Mouse (Mus musculus) liver (tissue): ENCODE data around the gene Syt8.
"Not testable (repeated sequence)": the region's sequence is repeated elsewhere in the genome, so short reads cannot be mapped to it uniquely, and the experiment has no call there.

Experiments
- DNase-seq: peaks from one replicate; pipeline ENCODE4 v3.0.0-alpha.2; 2020; ENCODE audit warnings: mixed read lengths

The Syt8 gene

DNA sequence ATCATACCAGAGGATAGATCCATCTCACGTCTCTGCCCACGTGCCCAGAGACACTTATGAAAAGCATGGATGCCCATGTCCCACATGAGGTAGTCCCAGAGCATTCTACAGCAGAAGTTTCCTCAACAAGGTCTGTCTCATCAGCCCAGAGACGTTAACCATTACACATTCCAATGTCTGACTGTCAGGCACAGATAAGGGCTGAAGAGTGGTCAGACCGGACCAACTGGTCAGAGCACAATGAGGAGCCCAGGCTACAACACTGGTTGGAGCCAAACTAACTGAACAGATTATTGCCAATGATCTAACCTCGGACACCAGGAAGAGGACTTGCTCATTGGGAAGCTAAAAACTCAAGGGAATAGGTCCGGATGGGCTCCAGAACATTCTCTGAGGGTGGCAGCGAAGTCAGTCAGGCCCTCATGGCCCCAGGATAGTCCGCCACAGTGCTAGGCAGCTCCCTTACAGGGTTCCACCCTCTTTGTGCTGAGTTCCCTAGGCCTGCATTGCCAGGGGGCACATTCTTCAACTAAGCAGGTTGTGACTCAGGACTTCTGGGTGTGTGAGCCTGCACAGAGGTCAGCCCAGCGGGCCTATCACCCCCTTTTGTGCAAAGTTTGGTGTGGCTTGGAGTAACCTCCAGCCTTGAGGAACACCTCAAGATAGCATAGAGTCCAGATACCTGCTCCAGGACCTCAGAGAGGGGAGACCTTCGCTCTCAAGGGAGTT, at the start of gene Syt8:
Gene Syt8, plus strand, starts transcription at position 714 of the 729 bp plus-strand sequence.
- no peak for DNase-seq

GRCm38 (mm10) chr7:142385742-142386403, 48.8 kb upstream of the Syt8 start:
- DNase-seq, result no peak

- DNase-seq, result peak; percentile 80
These were observed 47.9 kb upstream of the Syt8 start for GRCm38 (mm10) chr7:142386621-142387201.

GRCm38 (mm10) chr7:142387419-142388148, 47.1 kb upstream of the Syt8 start, which contains the start of gene Ctsd:
Ctsd (minus strand) TSS chr7:142388038.
- DNase-seq, result peak; percentile 99

DNA sequence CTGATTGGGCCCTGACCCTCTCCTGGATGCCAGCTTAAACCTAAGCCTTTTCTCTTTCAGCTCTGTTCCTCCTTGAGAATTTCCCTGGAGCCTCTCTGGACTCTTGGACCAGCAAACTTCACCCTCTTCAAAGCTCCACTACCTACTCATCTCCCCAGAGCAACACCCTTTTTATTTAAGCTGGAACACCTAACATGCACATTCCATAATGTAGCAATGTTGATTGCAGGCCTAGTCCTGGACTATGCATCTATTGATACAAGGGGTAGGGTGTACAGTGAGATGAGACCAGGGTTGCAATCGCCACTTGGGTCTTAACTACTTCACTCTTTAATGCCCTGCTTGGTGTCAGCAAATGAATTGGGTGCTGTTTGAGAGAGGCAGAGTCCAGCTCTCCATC, 46.5 kb upstream of the Syt8 start:
- DNase-seq, result no peak

GRCm38 (mm10) chr7:142388740-142389139, 45.9 kb upstream of the Syt8 start:
- DNase-seq, result no peak

GRCm38 (mm10) chr7:142389961-142390650, 44.5 kb upstream of the Syt8 start:
- DNase-seq, result no peak

- no peak for DNase-seq
These were observed 43.5 kb upstream of the Syt8 start for GRCm38 (mm10) chr7:142391108-142391507.

DNA sequence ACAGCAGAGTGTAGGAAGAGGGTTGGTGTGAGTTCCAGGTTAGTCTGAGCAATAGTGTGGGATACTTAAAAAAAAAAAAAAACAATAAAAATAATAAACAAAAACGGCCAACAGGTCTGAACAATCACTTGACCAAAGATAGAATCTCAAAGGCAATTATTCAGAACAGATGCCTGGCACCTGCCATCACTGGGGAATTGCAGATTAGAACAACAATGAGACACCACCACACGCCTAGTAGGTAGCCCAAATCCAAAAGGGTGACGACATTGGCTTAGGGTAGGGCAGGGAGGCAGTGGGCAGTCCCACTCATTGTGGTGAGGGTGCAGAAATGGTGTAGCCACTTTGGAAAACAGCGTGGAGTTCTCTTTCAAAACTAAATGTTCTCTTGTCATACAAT, 43.0 kb upstream of the Syt8 start:
- no peak for DNase-seq

- peak; percentile 95 for DNase-seq
These were observed 41.5 kb upstream of the Syt8 start for GRCm38 (mm10) chr7:142393191-142393590.

GRCm38 (mm10) chr7:142394261-142395190, 40.1 kb upstream of the Syt8 start:
- peak; percentile 8 for DNase-seq

DNA sequence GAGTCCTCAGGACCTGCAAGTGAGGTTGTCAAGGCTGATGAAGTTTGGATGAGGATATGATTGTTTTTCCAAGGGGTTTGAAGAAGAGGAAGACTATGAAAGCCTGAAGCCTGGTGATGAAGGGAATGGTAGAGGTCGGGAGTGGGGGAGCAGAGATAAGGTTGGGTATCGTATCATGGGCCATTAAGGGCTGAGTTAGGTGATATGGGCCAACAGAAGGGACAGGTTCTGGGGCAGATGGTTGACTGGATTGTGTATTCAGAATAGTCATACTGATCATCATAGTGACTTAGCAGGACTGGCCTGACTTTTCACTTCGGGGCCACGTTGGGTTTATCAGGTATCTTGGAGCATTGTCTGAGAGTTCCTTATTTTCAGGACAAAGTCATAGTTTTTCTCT, 39.2 kb upstream of the Syt8 start:
- no peak for DNase-seq

DNA sequence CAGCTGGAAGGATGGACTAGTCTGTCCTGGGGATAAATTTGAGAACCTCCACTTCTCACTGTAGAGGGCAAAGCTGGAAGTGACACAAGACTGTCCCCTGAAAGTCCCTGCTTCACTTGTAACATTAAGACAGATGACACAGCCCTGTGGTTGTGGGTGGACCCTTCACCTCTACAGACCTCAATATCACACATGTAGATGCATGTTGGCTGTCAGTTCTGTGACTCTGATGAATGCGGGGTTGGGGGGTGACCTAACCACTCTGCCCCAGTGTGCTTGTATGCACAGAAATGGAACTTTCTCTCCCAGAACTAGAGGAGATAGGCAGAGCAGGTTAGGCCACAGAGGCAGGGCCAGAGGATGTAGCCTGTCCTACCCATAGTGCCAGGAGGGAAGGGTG, 38.0 kb upstream of the Syt8 start:
- no peak for DNase-seq

DNA sequence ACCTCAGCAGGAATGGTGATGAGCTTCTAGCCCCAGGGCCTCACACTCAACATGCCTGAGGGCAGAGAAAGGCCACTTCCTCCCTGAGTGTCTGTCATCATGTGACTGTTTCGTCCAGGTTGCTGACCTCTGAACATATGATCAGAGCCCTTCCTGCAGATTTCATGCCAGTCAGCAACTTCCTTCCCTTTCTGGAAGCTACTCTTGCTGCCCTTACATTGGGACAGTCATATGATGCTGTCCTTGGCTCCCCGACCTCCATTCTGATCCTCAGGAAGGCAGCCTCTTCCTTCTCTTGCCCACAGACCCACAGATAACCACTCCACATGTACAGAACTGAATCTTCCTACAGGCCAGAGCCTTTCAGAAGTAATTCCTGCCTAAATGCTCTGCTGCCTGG, 36.6 kb upstream of the Syt8 start:
- no peak for DNase-seq

- DNase-seq, result no peak
These were observed 35.4 kb upstream of the Syt8 start for GRCm38 (mm10) chr7:142399250-142399649.

DNA sequence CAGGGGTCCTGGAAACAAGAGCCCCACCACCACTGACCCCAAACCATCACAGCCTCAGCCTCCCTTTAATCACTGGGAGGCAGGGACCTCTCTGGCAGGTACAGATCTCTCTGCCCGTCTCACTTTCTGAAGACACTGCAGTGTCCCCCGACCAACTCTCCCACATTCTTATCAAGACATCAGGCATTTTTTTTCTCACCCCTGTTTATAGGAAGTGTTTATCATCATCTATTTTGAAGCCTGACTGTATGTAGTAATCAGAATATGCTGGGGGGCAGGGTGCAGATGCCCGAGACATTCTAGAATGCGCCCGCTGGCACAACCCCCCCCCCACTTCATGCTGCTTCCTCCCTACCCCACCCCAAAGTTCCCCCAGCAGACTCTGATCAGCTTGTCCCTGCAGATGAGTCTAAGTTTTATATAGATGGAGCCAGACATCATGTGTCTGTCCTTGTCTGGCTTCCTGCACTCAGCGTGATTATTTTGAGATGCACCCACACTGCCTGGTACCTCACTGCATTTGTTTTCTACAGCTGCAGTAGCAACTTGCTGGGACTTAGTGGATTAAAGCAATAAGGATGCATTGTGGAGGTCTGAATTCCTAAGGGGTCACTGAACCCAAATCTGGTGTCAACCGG, 34.4 kb upstream of the Syt8 start:
- no peak for DNase-seq

DNA sequence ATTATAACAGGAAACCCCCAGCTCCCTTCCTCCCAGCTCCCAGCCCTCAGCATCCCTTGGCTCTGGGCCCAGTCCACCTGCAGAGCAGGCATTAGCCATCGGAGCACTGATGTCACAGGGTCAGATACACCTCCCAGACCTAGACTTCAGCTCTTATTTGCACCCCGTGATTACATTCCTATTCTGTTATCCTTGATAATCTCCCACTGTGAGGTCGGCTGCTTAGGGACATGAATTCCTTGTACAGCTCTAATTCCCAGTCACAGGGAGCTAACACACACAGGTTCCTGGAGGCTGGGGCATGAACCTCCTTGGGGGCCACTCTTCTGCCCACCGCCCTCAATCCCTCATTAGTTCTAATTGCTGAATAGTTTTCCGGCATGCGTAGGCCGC, 33.9 kb upstream of the Syt8 start:
- no peak for DNase-seq

DNA sequence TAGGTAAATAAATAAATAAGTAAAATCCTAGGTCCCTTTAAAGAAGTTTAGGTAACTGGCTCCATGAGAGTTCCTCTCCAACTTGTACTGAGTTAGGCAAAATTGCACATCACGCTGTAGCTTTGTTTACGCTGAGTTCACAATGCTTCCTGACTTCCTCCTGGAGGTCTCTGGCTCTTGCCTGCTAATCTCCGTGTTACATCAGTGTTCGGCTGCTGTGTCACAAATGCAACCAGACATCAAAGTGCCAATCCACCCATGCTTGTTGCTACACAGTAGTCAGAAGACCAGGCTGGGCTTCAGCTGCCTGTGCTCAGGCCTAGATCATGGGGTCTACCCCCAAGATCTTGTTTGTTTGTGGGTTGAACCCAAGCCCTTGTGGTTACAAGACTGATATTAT, 31.1 kb upstream of the Syt8 start:
- DNase-seq, result no peak

GRCm38 (mm10) chr7:142405134-142405533, 29.5 kb upstream of the Syt8 start:
- DNase-seq, result not testable (repeated sequence)

- no peak for DNase-seq
These were observed 26.7 kb upstream of the Syt8 start for GRCm38 (mm10) chr7:142407935-142408334.

GRCm38 (mm10) chr7:142408686-142409085, 26.0 kb upstream of the Syt8 start:
- no peak for DNase-seq
